Mouse (Mus musculus) embryonic stem cell, embryonic (primary cell): Measurements from ENCODE around the gene Olfm3.

Source experiments
- CTCF ChIA-PET, 4 experiments: fragments of 300-600 bp in 2 of 4; fragments of 350-600 bp in 2 of 4; sonication (Branson Sonifier 250); formaldehyde crosslinking; loops; one replicate each; lab custom pipeline; 2022; ENCODE audit warnings: inconsistent platforms in 2 of 4; lab: Charles Lee
- POLR2A ChIA-PET, 4 experiments: fragments of 300-600 bp in 2 of 4; fragments of 350-600 bp in 2 of 4; sonication (Branson Sonifier 250); formaldehyde crosslinking; loops; one replicate each; lab custom pipeline; 2022; ENCODE audit warnings: antibody characterized with exemption in 4 of 4, inconsistent platforms in 1 of 4; lab: Charles Lee

Olfm3 gene

DNA sequence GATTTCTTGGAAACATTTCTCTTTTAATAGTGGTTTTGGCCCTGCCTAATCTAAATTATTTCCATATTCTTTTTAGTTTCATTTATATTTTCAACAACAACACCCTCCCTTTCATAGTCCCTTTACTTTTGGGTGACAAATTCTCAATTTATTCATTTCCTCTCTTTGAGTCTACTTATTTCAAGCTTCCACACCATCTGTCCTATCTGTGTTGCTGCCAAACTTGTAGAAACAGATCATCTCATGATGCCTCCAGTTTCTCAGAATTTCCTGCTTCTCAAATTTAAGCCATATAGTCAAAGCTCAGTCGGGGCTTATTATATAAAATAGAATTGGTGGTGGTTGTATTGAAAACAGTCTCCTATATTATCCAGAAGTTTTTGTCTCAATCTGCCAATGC is 124.7 kb downstream of the Olfm3 start:
- CTCF ChIA-PET = no interaction called here
- POLR2A ChIA-PET = no interaction called here

DNA sequence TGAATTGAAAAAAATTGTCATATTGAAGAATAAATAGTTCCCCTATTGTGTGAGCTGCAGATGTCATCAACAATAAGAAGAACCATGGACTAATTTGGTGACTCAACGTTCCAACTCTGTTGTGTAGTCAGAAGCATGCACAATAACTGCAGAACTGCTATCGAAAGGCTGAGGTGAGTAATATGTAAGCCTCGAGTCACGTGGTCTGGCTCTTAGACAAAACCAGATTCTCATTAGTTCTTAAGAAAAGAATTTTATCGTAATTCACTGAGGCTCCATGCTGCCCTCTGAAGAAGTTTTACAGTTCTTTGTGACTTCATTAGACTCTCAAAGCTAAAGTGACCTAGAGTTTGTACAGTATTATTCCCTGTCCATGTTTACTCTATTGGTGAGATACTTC is 145.2 kb downstream of the Olfm3 start:
- CTCF ChIA-PET = no interaction called here
- POLR2A ChIA-PET = no interaction called here

DNA sequence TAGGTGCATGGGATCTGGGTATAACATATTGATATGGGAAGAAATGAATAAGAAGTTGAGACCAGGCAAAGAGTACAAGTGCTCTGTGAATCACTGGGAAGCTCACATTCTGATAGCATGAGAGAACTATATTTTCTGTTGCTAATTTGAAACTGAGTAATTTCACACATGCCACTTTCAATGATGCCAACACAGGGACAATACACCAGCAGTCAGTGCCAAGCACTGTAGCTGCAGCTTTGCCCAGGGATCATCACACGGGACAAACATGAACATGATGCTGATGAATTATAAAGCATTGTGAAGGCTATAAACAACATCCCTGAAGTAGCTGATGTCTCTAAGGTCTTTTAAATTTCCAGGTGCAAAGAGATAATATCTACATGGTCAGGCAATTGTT is 161.0 kb downstream of the Olfm3 start:
- POLR2A ChIA-PET = no interaction called here

DNA sequence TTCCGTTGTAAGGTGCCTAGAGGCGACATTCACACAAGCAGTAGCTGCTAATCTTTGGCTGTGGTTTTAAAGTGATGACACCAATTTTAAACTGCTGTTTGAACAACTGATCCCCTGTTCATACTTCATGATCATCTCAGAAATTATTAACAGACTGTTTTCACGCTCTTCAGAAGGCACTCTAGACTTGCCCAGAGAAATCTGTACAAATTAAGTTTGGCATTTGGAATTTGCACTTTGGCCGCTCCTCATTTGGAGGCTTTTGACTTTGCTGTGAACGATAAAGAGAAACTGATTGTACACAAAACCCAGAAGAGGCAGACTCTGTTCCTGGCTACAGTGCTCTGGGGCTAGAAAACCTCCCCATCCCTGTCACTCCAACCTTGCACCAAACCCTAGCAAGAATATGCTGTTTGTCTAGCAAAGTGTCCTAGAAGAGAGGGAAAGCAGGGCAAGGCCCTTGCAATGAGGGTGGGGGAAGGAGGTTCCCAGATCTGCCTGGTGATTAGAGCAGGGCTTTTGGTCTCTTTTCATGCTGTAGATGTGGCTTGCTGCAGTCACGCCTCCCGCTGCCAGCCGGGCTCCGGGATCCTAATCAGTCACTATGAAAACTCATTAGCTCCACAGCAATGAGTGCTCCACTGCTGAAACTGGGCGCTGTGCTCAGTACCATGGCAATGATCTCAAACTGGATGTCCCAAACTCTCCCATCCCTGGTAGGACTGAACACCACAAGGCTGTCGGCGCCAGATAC is 176.7 kb downstream of the Olfm3 start:
- ChIA-PET CTCF (no interaction called here), POLR2A (interaction anchor here in 1 of 4 experiments (0.6 kb wide), 1 partner anchor 1034 kb away, joined by 3 read pairs; no protein-coding TSS in a partner anchor)

More for the DNA sequence above, 161.0 kb downstream of the Olfm3 start:
- CTCF ChIA-PET = no interaction called here

DNA sequence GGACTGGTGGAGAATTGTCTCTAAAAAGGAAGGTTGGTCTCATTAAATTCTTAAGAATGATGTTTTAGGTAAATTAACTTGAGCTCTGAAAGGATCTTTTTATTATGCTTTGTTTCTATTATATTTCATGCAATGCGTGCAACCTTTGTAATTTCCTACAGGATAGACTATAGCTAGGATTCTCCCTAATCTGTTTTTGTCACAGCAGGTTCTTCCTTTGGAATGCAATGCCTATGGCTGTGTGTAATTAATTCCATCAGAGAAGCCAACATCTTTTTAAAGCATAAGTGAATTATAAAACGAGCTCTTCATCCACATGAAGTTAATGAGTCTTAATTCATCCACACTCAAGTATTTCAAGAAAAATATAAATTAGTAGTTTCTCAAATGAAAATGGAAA is 177.5 kb downstream of the Olfm3 start:
- CTCF ChIA-PET = no interaction called here
- POLR2A ChIA-PET = interaction anchor here in 1 of 4 experiments (0.6 to 0.7 kb wide), 3 partner anchors 23 to 1034 kb away, joined by 3 to 6 read pairs (median 3); no protein-coding TSS in a partner anchor

DNA sequence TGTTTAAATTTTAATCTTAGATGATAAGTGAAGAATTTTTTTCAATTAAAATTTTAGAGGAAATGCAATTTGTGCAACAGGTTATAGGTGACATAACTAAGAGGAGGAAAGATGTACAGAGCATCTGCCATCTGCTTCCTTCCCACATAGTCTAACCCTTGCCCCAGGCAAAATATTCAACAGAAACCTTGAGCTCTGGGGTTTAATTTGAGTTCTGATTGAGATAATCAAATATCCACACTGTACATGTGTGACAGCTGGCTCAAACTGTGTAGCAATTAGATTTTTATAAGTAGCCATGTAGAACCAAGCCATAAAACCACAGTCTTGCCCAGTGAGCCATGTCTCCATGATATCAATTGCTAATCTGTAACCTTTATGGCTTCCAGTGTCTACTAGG is 179.1 kb downstream of the Olfm3 start:
- ChIA-PET CTCF (no interaction called here), POLR2A (no interaction called here)

DNA sequence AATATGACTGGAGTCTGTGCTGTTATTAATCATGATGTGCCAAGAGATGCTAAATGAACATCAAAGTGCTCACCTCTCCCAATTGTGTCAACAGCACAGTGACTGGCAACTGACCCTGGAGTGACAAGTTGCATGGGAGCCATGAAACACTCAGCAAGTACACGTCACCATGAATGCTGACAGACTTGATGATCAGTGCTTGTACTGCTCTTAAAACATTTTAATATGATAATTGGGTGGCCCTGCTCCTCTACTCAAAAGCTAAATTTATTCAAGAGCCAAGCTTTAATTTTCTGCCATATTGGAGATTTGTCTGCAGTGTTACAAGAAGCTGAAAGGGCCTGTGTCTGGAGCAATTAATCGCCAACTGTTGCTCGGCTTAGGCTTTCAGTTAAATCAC is 184.4 kb downstream of the Olfm3 start:
- ChIA-PET CTCF (no interaction called here), POLR2A (no interaction called here)

DNA sequence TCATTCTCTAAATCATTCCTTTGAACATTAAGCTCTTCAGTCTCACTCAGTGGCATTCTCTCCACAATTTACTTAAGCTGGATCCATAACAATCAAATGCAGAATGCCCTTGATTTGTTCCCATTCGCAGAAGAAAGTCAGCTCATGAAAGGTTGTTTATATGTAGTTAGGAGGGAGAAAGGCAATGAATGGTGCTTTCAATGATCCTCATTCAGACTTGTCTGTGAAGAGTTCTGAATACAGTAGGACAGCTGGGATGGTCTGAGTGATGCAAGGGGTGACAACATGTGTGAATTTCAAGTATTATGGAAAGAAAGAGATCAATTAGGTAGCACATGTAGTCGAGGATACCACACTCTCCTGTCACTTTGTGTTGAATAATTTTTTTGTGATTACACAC is 186.8 kb downstream of the Olfm3 start:
- ChIA-PET POLR2A (no interaction called here), CTCF (no interaction called here)

DNA sequence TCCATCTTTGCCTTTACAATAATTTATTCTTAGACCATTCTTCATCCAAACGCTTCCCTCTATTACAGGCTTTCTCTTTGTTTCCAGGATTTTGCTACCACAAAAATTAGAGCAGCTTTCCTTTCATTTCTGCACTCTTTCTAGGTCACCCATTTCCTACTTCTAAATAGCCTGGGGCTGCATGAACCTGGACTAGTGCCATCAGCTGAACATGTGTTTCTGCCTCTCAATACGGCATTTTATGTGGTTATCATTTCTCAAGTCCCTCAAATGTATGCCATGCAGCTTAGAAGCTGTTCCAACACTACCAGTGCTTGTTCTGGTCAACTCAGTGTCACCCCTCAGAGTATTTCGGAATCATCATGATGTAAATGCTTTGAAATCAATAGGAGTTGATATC is 191.6 kb downstream of the Olfm3 start:
- ChIA-PET CTCF (no interaction called here), POLR2A (no interaction called here)

DNA sequence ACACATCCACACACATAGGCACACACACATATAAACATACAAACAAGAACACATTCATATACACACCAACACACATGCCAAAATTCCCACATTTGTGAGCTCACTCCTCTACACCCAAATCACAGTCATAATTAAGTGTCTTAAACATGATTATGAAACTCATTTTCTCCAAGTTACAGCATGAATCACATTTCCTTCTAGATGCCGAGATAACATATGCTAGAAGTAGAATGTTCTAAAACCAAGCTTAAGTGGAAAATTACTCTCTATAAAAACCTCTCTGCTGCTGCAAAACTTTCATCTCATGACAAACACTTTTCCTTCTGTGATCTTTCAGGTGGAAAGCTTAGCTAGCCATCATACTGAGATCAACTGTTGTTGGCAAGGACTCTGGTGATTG is 195.7 kb downstream of the Olfm3 start:
- CTCF ChIA-PET = no interaction called here
- POLR2A ChIA-PET = no interaction called here

DNA sequence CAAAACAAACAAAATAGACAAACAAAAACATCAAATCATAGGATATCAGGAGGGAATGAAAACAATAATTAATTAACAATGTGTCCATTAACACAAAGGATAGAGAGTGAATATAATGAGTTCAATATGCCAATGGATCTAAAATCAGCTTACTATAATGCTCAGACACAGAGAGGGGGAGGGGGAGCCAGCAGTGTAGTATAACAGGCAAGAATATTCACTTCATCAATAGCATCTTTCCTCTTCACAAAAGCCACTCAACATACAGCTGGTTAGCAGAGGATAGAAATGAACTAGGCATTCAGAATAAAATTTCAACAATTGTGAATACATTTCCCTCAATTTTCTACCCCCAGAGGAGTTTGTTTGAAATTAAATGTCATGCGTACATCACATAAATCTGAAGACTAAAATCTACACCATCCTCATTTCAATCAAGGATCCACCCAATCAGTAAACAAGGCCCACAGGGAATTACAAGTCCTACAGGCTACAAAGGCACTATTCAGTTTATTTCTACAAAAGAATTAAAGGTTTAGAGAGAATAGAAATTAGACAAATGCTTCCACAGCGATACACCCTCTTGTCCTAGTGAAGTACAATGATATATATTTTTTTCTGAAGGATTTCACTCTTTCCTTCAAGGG is 200.4 kb downstream of the Olfm3 start:
- POLR2A ChIA-PET = interaction anchor here in 1 of 4 experiments (0.5 kb wide), 1 partner anchor 23 kb away, joined by 3 read pairs; no protein-coding TSS in a partner anchor

DNA sequence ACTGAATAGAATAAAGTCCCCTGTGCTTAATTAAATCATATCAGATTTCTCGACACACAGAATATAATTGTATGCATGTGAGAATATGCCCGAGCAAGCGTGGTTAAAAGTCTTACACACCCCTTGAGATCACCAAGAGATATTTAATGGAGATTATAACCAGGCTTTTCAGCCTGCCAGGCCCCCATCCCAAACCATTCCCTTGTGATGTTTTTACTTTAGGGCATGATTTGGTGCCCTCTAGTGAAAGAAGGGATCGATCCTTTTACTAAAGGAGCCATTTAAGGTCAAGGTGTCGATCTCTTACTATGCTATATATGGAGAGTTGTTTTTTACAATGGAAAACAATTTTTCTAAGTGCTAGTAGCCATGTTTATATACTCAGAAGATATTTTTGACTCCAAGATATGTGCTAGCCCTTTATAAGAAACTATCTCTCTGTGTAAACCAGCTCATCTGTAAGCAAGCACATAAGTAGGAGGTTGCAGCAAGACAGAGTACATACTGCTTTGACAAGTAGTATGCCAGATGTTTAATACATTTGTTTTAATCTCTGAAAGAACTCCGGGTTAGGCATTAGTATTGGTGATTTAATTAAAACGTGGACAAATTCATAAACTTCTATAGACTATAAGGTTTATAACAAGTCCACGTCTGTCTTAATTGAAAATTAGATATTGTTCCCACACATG is 201.1 kb downstream of the Olfm3 start:
- ChIA-PET POLR2A (interaction anchor here in 1 of 4 experiments (0.5 kb wide), 1 partner anchor 24 kb away, joined by 3 read pairs; no protein-coding TSS in a partner anchor), CTCF (no interaction called here)

More for the DNA sequence above, 200.4 kb downstream of the Olfm3 start:
- CTCF ChIA-PET = no interaction called here

DNA sequence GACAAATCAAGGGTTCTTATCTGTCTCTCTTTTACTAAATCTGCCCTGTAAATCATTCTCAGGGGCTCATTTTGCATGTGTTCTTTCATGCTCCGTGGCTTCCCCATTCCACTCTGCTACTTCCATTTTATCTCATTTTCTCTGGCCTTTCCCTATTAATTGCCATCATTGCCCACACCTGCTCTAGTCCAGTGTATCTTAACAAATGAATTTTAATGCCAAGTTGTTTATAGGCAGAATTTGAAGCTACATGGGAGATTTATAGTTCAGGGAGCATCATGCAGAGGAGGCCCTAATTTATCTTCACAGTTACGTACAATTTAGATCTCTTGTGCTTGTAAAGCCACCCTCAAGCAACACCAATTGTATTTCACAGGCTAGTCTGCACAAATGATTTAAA is 241.8 kb downstream of the Olfm3 start:
- ChIA-PET CTCF (interaction anchor here in 1 of 4 experiments (0.7 kb wide), 1 partner anchor 429 kb away, joined by 6 read pairs; no protein-coding TSS in a partner anchor), POLR2A (no interaction called here)

DNA sequence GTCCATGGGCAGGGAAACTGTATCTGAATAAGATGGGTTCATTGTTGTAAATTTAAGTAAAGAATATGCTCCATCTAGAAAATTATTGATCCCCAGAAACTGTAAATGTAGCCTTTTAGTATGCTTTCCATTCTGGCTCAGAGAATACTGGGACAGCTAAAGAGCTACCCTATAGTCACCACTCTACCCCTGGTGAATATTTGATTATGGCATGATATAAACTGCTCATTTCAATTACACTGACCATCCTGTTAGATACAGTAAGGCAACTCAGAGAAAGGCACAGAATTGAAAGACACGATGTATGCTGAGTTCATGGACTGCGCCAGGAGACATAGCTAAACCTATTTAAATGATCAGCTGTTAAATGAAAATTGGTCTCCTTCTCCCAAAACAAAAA is 242.4 kb downstream of the Olfm3 start:
- ChIA-PET POLR2A (no interaction called here), CTCF (no interaction called here)

DNA sequence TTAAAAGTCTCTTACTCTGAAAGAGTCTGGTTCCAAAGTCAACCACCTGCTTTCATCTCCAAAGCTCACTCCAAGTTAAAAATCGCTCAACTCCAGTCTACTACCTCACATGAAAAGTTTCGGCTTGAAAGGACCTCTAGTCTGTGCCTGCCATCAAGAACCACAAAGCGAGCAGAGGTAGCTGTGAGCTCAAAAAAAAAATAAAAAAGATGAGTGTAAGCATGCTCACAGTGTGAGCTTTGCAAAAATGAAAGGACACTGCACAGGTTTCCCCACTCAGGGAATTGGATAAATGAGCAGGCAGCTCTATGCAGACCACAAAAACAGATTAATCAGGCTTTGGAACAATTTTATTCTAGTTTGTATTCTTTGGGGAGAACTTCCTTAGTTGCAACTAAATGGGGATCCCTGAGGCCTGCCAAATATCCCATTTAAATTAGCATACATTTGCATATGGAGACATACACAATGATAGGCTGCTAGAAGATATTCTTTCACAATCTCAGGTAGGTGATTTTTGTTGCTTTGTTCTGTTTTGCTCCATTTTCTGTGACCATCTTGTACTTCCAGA is 255.1 kb downstream of the Olfm3 start:
- ChIA-PET POLR2A (interaction anchor here in 1 of 4 experiments (0.5 kb wide), 1 partner anchor 1052 kb away, joined by 4 read pairs; no protein-coding TSS in a partner anchor), CTCF (no interaction called here)

DNA sequence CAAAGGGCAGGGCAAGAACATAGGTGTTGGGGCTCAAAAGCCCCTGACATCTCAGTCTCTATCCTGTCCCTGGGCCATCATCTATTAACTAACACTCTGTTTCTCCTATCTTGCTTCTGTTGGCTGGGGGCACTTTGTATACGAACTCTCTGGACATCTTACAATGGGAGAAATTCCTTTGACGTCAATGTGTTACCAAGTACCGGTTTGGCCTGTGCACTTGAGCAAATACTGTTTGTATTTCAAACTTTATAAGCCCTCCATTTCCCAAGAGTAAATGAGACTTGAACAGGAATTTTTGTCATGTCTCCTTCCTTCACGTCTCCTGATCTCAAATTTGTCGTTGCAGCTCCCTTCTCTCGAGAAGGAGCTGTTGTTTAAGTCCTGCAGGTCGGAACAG is 270.7 kb downstream of the Olfm3 start:
- ChIA-PET CTCF (no interaction called here), POLR2A (no interaction called here)
